Mouse (Mus musculus) mesoderm, embryonic 11.5 days (tissue): ENCODE results near the gene Bend6.
A peak's percentile ranks its signal among the peaks of the same experiment; 100 is the strongest.
"Not testable (repeated sequence)": the region's sequence is repeated elsewhere in the genome, so short reads cannot be mapped to it uniquely, and the experiment has no call there.

Source experiments
- DNase-seq: peaks from one replicate; pipeline ENCODE4 v3.0.0-alpha.2; 2012; ENCODE audit warnings: low read depth, low spot score

Bend6 gene

GRCm38 (mm10) chr1:33906927-33907326 is 689 bp downstream of the Bend6 start:
- DNase-seq: peak; percentile 40

DNA sequence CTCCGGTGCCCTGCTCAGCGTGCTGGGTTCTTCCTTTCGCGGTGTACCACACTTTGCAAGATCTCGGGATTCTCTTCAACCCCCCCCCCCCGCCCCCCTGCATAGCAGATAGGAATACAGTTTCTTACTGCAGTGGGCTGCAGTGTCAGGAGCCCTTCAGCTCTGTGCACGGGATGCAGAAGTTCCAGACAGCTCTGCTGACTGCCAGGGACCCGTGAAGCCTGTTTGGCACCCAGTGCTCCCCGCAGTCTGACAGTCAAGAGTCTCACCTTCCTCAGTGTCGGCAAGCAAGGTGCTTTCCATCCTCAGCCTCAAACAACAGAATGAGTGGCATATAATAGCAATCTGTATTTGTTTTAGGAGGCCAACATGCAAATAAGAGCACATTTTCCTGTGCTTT is 1.4 kb downstream of the Bend6 start:
- DNase-seq: no peak

DNA sequence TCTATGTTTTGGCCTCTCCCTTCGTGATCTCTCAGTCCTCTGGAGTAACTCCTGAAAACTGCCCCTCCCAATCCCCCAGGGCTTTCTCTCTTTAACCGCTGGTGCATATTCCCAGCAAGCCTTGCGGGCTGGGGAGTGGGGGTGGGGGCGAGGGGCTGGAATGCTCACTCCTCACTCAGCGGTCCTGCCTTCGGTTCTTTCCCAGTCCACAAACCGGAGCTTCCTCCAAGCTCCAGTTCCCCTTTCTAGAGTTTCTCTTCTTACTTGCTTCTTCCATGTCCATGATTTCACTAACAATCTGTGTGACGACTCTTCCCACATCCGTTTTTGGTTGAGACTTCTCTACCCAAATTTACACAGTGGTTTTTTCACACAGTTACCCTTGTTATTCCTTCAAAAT is 4.0 kb downstream of the Bend6 start:
- no peak for DNase-seq

GRCm38 (mm10) chr1:33900175-33900574 is 7.4 kb downstream of the Bend6 start:
- no peak for DNase-seq

DNA sequence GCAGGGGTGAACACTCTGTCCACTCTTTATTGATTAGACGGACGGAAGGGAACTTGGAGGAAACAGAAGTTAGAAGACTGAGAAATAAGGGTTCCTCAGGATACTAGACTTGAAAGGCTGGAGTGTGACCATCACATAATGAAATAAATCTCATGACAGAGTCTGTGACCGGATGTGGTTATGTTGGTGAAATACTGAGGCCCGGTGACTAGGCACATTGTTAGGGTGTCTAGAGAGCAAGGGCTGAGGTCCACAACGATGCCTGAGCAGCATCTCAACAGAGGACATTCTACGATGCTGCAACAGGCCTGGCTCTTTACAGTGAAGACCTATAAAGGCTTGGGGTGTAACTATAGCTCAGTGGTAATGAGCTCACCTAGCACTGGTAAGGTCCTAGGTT is 9.2 kb downstream of the Bend6 start:
- DNase-seq: no peak

GRCm38 (mm10) chr1:33897426-33897825 is 10.2 kb downstream of the Bend6 start:
- DNase-seq: no peak

- DNase-seq: no peak
Observed at GRCm38 (mm10) chr1:33896666-33897065, 10.9 kb downstream of the Bend6 start.

GRCm38 (mm10) chr1:33896116-33896515 is 11.5 kb downstream of the Bend6 start:
- no peak for DNase-seq

- DNase-seq: peak; percentile 56
Observed at GRCm38 (mm10) chr1:33892784-33893183, 14.8 kb downstream of the Bend6 start.

DNA sequence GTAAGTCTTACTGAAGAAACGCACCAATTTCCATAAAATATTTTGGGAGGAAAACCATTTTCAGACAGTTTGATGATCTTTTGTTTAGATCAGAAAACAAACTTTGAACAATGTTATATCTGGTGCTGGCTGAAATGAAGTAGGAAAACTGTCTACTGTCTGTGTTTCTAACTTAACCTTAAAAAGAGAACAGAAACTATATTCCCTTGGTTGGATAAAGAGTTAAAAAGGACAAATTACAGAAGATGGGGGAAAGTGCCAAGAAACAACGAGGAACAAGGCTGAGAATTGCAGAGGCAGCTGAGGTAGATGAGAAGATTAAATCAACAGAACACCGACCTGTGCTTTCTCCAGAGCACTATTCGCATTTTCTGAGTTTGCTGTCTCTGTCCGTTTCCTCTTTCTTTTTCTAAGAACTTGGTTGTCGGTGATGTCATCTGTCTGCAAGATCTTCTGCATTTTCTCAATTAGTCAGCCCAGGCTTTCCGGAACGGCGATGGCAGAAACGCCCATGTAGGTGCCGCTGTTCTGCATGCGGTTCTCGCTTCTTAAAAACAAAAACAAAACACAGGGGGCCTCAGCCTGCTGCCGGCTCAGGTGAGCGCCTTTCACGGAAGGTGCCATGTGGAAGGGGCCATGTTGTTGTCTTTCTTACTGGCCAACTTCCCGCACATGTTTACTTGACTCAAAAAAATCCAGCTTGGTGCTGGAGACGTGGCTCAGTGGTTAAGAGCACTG is 24.3 kb downstream of the Bend6 start:
- DNase-seq: no peak

GRCm38 (mm10) chr1:33878170-33878569 is 29.4 kb downstream of the Bend6 start:
- DNase-seq: no peak

DNA sequence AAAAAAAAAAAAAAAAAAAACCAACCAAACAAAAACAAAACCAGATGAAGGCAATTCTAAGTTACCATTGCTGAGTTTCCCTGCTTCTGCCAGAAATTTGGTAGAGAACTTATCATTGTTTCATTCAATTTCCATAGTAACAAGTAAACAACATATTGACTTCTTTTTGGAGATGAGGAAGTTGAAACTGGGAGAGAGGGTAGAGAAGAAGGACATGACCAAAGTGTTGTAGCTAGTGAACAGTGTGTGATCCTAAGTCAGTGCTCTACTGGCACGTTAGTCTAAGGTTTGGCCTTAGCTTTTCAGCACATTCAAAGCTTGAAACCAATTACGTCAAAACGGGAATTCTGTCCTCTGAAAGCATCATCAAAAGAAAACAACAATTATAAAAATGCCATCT is 31.2 kb downstream of the Bend6 start:
- no peak for DNase-seq

- peak; percentile 52 for DNase-seq
Observed at GRCm38 (mm10) chr1:33875691-33876090, 31.9 kb downstream of the Bend6 start.

DNA sequence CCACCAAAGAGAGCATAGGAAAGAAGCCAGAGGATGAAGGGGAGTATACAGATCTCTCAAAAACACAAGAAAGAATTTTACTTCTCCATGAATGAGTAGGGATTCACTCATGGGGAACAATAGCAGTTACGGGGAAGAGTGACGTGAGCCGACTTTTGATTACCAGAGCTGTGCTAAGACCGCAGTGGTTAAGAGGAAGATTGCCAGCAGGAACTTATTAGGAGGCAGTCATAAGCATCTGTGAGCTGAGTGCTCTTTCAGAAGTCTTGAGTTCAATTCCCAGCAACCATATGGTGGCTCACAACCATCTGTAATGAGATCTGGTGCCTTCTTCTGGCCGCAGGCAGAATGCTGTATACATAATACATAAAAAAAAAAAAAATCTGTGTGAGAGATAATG is 34.1 kb downstream of the Bend6 start:
- no peak for DNase-seq

GRCm38 (mm10) chr1:33869437-33869836 is 38.2 kb downstream of the Bend6 start:
- no peak for DNase-seq

- no peak for DNase-seq
Observed at GRCm38 (mm10) chr1:33869031-33869430, 38.6 kb downstream of the Bend6 start.

- DNase-seq: no peak
Observed at GRCm38 (mm10) chr1:33846807-33847206, 60.8 kb downstream of the Bend6 start.

- no peak for DNase-seq
Observed at GRCm38 (mm10) chr1:33843823-33844222, 63.8 kb downstream of the Bend6 start.

DNA sequence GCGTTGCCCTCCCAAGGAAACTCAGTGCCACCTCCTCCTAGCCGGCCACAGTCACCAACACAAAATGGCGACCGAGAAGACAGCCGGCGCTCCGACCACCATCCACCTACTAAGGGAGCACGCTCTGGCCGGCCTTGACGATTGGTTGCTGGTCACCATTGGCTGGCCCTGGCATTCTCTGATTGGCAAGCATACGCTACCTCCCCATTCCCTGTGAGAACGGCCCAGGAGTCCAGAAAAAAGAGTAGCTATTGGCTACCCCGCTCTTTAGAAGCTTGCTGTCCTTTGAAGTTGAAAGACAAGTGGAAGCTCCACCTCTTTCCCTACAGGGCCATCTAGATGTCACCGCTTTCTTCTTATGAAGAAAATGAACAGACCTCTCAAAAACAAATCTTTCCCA is 68.7 kb downstream of the Bend6 start:
- DNase-seq: not testable (repeated sequence)

DNA sequence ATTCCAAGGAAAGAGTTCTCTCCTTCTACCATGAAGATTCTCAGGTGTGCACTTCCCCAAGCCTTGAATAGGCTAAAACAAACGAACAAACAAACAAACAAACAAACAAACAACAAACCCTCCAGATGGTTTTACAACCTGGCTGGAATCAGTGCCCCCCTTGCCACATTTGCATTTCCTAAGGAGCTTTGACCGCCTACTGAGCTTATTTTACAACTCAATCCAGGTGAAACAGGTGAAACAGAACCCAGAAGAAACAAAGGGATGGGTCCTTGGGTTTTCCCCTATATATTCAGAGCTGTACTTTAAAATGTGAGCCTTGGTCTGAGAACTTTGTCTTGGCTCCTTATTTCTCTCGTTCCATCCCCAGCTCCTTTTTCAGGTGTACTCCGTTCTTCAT is 77.0 kb downstream of the Bend6 start:
- no peak for DNase-seq

DNA sequence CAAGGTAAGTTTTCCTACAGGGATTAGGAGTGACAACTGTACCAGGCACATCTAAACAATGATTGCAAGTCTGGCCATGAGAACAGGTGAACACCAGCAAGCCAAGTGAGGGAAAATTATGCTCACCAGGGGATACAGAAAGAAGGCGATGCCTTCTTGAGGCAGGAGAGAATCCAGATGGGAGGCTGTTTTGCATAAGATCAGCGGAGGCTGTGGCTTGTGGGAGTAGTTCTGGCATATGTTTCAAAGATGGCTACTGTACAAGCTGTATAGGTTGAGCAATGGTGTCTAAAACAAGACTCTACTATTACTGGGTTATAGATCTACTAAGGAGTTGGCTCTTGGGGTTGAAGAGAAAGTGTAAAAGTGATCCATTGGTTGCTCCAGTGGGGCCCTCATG is 89.7 kb downstream of the Bend6 start:
- DNase-seq: no peak

DNA sequence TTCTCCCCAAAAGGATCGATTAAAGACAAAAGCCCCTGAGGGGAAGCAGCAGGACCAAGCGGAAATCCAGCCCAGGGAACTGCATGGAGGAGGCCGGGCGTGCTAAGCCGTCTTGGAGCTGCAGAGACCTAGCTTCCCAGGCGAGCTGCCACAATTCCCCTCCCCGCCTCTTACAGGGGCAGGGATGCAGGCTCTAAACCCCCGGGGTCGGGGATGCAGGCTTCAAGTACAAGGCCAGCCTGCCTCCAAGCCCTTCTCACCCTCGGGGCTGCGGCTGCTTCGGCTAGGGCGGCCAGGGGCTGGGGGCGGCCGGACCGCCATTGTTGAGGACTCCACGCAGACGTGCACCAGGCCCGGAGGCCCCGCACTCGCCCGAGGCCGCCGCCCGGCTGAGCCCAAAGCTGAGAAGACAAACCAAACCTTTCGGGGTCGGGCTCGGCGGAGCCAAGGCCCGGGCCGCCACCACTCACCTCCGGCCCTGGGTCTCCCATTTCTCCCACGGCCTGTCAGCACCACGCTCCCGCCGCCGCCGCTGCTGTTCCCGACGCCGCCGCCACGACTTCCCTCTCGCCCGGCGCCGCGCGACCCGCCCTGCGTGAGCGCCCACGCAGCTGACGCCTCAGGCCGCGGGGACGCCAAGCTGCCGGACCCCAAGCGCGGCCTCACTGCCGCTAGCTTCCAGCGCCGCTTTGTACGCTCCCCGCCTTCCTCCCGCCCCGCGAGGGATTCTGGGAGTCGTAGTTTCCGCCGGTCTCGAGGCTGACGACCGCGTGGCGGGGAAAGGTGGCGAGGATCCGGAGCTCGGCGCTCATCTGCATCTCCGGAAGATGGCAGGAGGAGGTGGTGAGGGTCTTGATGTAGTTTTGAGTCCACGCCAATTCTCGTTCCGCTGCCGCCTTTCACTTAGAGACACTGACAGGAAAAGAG is 93.5 kb downstream of the Bend6 start, which contains the start of gene Zfp451:
Zfp451 (minus strand) TSS at position 728 of the 927 bp plus-strand sequence.
- DNase-seq: peak; percentile 94

DNA sequence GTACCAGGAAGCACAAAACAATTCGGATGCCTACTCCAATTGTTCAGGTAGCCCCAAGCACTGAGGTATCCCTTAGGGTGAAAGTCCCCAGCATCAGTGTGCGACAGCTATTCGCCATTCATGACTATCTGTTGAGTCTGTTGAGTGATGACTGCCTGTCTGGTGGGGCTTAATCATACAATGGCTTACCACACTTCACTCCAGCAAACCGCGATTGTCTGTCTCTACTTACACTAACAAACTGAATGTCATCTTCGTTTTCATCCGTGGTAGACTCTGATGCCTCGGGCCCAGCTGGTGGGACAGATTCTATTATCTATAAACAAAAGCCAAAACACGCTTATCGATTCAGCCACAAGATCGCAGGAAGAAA is 94.1 kb downstream of the Bend6 start:
- DNase-seq: no peak
